Mouse (Mus musculus): ENCODE measurements around the gene Gm12185.
"Not testable (repeated sequence)": the region's sequence is repeated elsewhere in the genome, so short reads cannot be mapped to it uniquely, and the experiment has no call there.

Gm12185 gene

GRCm38 (mm10) chr11:48991740-48992520, at the start of gene Gm12185:
Gm12185 (minus strand) TSS chr11:48992226.
- DNase-seq (ENCODE audit: low read depth, low spot score) = not testable (repeated sequence)

GRCm38 (mm10) chr11:49012074-49012473, 20.0 kb upstream of the Gm12185 start:
- DNase-seq (ENCODE audit: low read depth, low spot score) = not testable (repeated sequence)

GRCm38 (mm10) chr11:49006785-49007184, 14.8 kb upstream of the Gm12185 start:
- DNase-seq (ENCODE audit: low read depth, low spot score) = not testable (repeated sequence)

GRCm38 (mm10) chr11:49006317-49006716, 14.3 kb upstream of the Gm12185 start:
- not testable (repeated sequence) for DNase-seq (ENCODE audit: low read depth, low spot score)

- DNase-seq (ENCODE audit: low read depth, low spot score) = not testable (repeated sequence)
These were observed 8.4 kb upstream of the Gm12185 start for GRCm38 (mm10) chr11:49000411-49000810.

GRCm38 (mm10) chr11:48994018-48994417, 2.0 kb upstream of the Gm12185 start, which contains the start of gene Tgtp1:
Tgtp1 (minus strand) TSS chr11:48994172.
- not testable (repeated sequence) for DNase-seq (ENCODE audit: low read depth, low spot score)

- DNase-seq (ENCODE audit: low read depth, low spot score) = not testable (repeated sequence)
These were observed 1.3 kb upstream of the Gm12185 start for GRCm38 (mm10) chr11:48993296-48993695.

GRCm38 (mm10) chr11:48989981-48990380, 2.0 kb downstream of the Gm12185 start:
- DNase-seq (ENCODE audit: low read depth, low spot score) = not testable (repeated sequence)

- DNase-seq (ENCODE audit: low read depth, low spot score) = not testable (repeated sequence)
These were observed 3.8 kb downstream of the Gm12185 start for GRCm38 (mm10) chr11:48988219-48988618.

- not testable (repeated sequence) for DNase-seq (ENCODE audit: low read depth, low spot score)
These were observed 9.2 kb downstream of the Gm12185 start for GRCm38 (mm10) chr11:48982848-48983247.

- not testable (repeated sequence) for DNase-seq (ENCODE audit: low read depth, low spot score)
These were observed 12.0 kb downstream of the Gm12185 start for GRCm38 (mm10) chr11:48980052-48980451.

- not testable (repeated sequence) for DNase-seq (ENCODE audit: low read depth, low spot score)
These were observed 12.8 kb downstream of the Gm12185 start, which contains the start of gene 9930111J21Rik1 for GRCm38 (mm10) chr11:48979251-48979650. 9930111J21Rik1 (minus strand) TSS chr11:48979398.

- not testable (repeated sequence) for DNase-seq (ENCODE audit: low read depth, low spot score)
These were observed 13.6 kb downstream of the Gm12185 start, which contains the start of gene Olfr56 for GRCm38 (mm10) chr11:48978240-48978939. Olfr56 (plus strand) TSS chr11:48978889.

GRCm38 (mm10) chr11:48974686-48975085, 17.3 kb downstream of the Gm12185 start:
- DNase-seq (ENCODE audit: low read depth, low spot score) = not testable (repeated sequence)

GRCm38 (mm10) chr11:48946090-48946489, 45.9 kb downstream of the Gm12185 start, which contains the start of gene Psme2b:
Psme2b (minus strand) TSS chr11:48946190.
- DNase-seq (ENCODE audit: low read depth, low spot score) = not testable (repeated sequence)

- not testable (repeated sequence) for DNase-seq (ENCODE audit: low read depth, low spot score)
These were observed 52.7 kb downstream of the Gm12185 start for GRCm38 (mm10) chr11:48939286-48939685.

GRCm38 (mm10) chr11:48935291-48935690, 56.7 kb downstream of the Gm12185 start:
- not testable (repeated sequence) for DNase-seq (ENCODE audit: low read depth, low spot score)

GRCm38 (mm10) chr11:48933923-48934322, 58.1 kb downstream of the Gm12185 start:
- not testable (repeated sequence) for DNase-seq (ENCODE audit: low read depth, low spot score)

- DNase-seq (ENCODE audit: low read depth, low spot score) = not testable (repeated sequence)
These were observed 58.6 kb downstream of the Gm12185 start for GRCm38 (mm10) chr11:48933422-48933821.

- not testable (repeated sequence) for DNase-seq (ENCODE audit: low read depth, low spot score)
These were observed 64.0 kb downstream of the Gm12185 start for GRCm38 (mm10) chr11:48928068-48928467.

GRCm38 (mm10) chr11:48926437-48926836, 65.6 kb downstream of the Gm12185 start:
- not testable (repeated sequence) for DNase-seq (ENCODE audit: low read depth, low spot score)

GRCm38 (mm10) chr11:48923818-48924217, 68.2 kb downstream of the Gm12185 start:
- not testable (repeated sequence) for DNase-seq (ENCODE audit: low read depth, low spot score)
